Mouse (Mus musculus) spleen, adult 2 months (tissue): Measurements from ENCODE around the gene Parva.

Experiments
- CTCF ChIP-seq: fragments of 200-500 bp; IDR thresholded peaks from 2 replicates; pipeline ENCODE4 v1.5.1; 2011; ENCODE audit warnings: mild to moderate bottlenecking, inconsistent platforms; ENCODE audit not compliant: insufficient read depth, insufficient read length, insufficient replicate concordance; ENCODE audit errors: extremely low read depth
- POLR2A ChIP-seq: fragments of 200-500 bp; IDR thresholded peaks from 2 replicates; pipeline ENCODE4 v1.6.1; 2011; ENCODE audit warnings: low read depth, low read length, inconsistent platforms

DNA sequence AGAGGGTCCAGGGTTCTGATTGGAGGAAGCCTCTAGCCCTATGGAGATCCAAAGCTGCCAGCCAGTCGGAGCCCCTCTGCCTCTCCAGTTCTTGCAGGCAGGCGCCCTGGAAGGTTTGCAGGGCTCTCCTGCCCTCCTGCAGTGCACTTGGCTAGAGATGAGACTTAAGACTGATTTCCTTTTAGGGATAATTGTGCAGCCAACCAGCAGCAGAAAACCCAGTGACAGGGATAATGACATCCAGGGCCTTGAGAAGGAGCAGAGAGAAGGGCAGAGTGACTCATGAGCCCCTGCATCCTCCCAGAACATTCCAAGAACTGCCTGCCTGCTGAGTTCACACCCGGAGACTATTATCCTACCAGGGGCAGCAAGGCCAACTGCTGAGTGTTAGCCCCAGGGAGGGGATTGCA is 26.5 kb downstream of the Parva start:
- no peak for TF ChIP-seq CTCF
- TF ChIP-seq POLR2A: no peak
